Mouse (Mus musculus): ENCODE data around the gene Ildr2. TPM values are rescaled to one million over a fixed set of nuclear protein-coding genes. Genes with fewer than 3 reads are reported as not detected.

The Ildr2 gene
- total and polyA plus RNA-seq, 2 experiments from 2014 or later: 7.1 to 31.3 TPM

GRCm38 (mm10) chr1:166286231-166286630 is 32.3 kb downstream of the Ildr2 start:
- Histone ChIP-seq H3K27me3 (ENCODE audit: insufficient read depth, low read length) (no peaks in the 10 kb centered on the region), H3K9ac (replicated peaks; ENCODE audit: low read length, poor library complexity, severe bottlenecking) (no peak overlapping the region), H3K4me1 (ENCODE audit: insufficient read depth, low read length) (peaks cover 39% of the 10 kb centered on the region), H3K36me3 (ENCODE audit: insufficient read depth, low read length) (no peaks in the 10 kb centered on the region), H3K4me2 (ENCODE audit: low read depth, low read length, poor library complexity, severe bottlenecking) (no peak overlapping the region), H3K27ac (ENCODE audit: low read depth, low read length) (no peak overlapping the region), H3K9me3 (ENCODE audit: low read length) (no peaks in the 10 kb centered on the region), H3K4me3 (ENCODE audit: low read depth, low read length) (no peak overlapping the region)
- ATAC-seq (ENCODE audit: low FRiP score): no peak
- TF ChIP-seq CTCF (IDR thresholded peaks at IDR 0.05): no peak
- WGBS: 34% methylated on average over 9 of the region's 9 CpGs
- no peak for DNase-seq (ENCODE audit: low spot score)

GRCm38 (mm10) chr1:166290562-166290961 is 36.6 kb downstream of the Ildr2 start:
- no peak overlapping the region for H3K4me3 ChIP-seq (ENCODE audit: low read depth, low read length)
- no peak overlapping the region for H3K4me2 ChIP-seq (ENCODE audit: low read depth, low read length, poor library complexity, severe bottlenecking)
- 0 out of 2 replicates have a peak, but pooled peaks cover 4% of the 10 kb centered on the region for H3K36me3 ChIP-seq (ENCODE audit: insufficient read depth, low read length)
- H3K4me1 ChIP-seq (ENCODE audit: insufficient read depth, low read length): peaks cover 3% of the 10 kb centered on the region; the same call in 1 of the 2 replicates
- 95% methylated on average over 6 of the region's 6 CpGs for WGBS
- no peak overlapping the region for H3K27ac ChIP-seq (ENCODE audit: low read depth, low read length)
- DNase-seq (ENCODE audit: low spot score) (no peak), ATAC-seq (ENCODE audit: low FRiP score) (no peak)
- no peaks in the 10 kb centered on the region for H3K9me3 ChIP-seq (ENCODE audit: low read length)
- no peak overlapping the region for H3K9ac ChIP-seq (replicated peaks; ENCODE audit: low read length, poor library complexity, severe bottlenecking)
- TF ChIP-seq CTCF (IDR thresholded peaks at IDR 0.05): no peak
- no peaks in the 10 kb centered on the region for H3K27me3 ChIP-seq (ENCODE audit: insufficient read depth, low read length)

GRCm38 (mm10) chr1:166293086-166293485 is 39.1 kb downstream of the Ildr2 start:
- no peak for TF ChIP-seq CTCF (IDR thresholded peaks at IDR 0.05)
- 93% methylated on average over 3 of the region's 3 CpGs for WGBS
- no peak overlapping the region for H3K4me2 ChIP-seq (ENCODE audit: low read depth, low read length, poor library complexity, severe bottlenecking)
- H3K9me3 ChIP-seq (ENCODE audit: low read length): no peaks in the 10 kb centered on the region
- no peak for ATAC-seq (ENCODE audit: low FRiP score)
- H3K27ac ChIP-seq (ENCODE audit: low read depth, low read length): no peak overlapping the region
- no peak for DNase-seq (ENCODE audit: low spot score)
- peaks cover 6% of the 10 kb centered on the region; the same call in 1 of the 2 replicates for H3K4me1 ChIP-seq (ENCODE audit: insufficient read depth, low read length)
- H3K4me3 ChIP-seq (ENCODE audit: low read depth, low read length): no peak overlapping the region
- H3K27me3 ChIP-seq (ENCODE audit: insufficient read depth, low read length): no peaks in the 10 kb centered on the region
- 0 out of 2 replicates have a peak, but pooled peaks cover 4% of the 10 kb centered on the region for H3K36me3 ChIP-seq (ENCODE audit: insufficient read depth, low read length)
- H3K9ac ChIP-seq (replicated peaks; ENCODE audit: low read length, poor library complexity, severe bottlenecking): no peak overlapping the region

- TF ChIP-seq CTCF (IDR thresholded peaks at IDR 0.05): no peak
- no peaks in the 10 kb centered on the region for H3K9me3 ChIP-seq (ENCODE audit: low read length)
- WGBS: 71% methylated on average over 7 of the region's 7 CpGs
- H3K4me2 ChIP-seq (ENCODE audit: low read depth, low read length, poor library complexity, severe bottlenecking): no peak overlapping the region
- H3K9ac ChIP-seq (replicated peaks; ENCODE audit: low read length, poor library complexity, severe bottlenecking): no peak overlapping the region
- no peaks in the 10 kb centered on the region for H3K27me3 ChIP-seq (ENCODE audit: insufficient read depth, low read length)
- H3K36me3 ChIP-seq (ENCODE audit: insufficient read depth, low read length): 0 out of 2 replicates have a peak, but pooled peaks cover 4% of the 10 kb centered on the region
- H3K4me3 ChIP-seq (ENCODE audit: low read depth, low read length): no peak overlapping the region
- no peak for DNase-seq (ENCODE audit: low spot score)
- H3K4me1 ChIP-seq (ENCODE audit: insufficient read depth, low read length): peaks cover 6% of the 10 kb centered on the region; the same call in 1 of the 2 replicates
- ATAC-seq (ENCODE audit: low FRiP score): no peak
- H3K27ac ChIP-seq (ENCODE audit: low read depth, low read length): no peak overlapping the region
Observed at GRCm38 (mm10) chr1:166295548-166295947, 41.6 kb downstream of the Ildr2 start.

GRCm38 (mm10) chr1:166296371-166296770 is 42.4 kb downstream of the Ildr2 start:
- H3K36me3 ChIP-seq (ENCODE audit: insufficient read depth, low read length): 0 out of 2 replicates have a peak, but pooled peaks cover 4% of the 10 kb centered on the region
- H3K27ac ChIP-seq (ENCODE audit: low read depth, low read length): no peak overlapping the region
- no peak for DNase-seq (ENCODE audit: low spot score)
- 89% methylated on average over 9 of the region's 9 CpGs for WGBS
- no peaks in the 10 kb centered on the region for H3K9me3 ChIP-seq (ENCODE audit: low read length)
- no peak overlapping the region for H3K9ac ChIP-seq (replicated peaks; ENCODE audit: low read length, poor library complexity, severe bottlenecking)
- no peak overlapping the region for H3K4me2 ChIP-seq (ENCODE audit: low read depth, low read length, poor library complexity, severe bottlenecking)
- no peak overlapping the region for H3K4me3 ChIP-seq (ENCODE audit: low read depth, low read length)
- ATAC-seq (ENCODE audit: low FRiP score): no peak
- no peaks in the 10 kb centered on the region for H3K27me3 ChIP-seq (ENCODE audit: insufficient read depth, low read length)
- peaks cover 6% of the 10 kb centered on the region; the same call in 1 of the 2 replicates for H3K4me1 ChIP-seq (ENCODE audit: insufficient read depth, low read length)
- no peak for TF ChIP-seq CTCF (IDR thresholded peaks at IDR 0.05)

- WGBS: 76% methylated on average over 8 of the region's 8 CpGs
- Histone ChIP-seq H3K9ac (replicated peaks; ENCODE audit: low read length, poor library complexity, severe bottlenecking) (no peak overlapping the region), H3K4me1 (ENCODE audit: insufficient read depth, low read length) (peaks cover 6% of the 10 kb centered on the region; the same call in 1 of the 2 replicates), H3K27ac (ENCODE audit: low read depth, low read length) (no peak overlapping the region), H3K4me3 (ENCODE audit: low read depth, low read length) (no peak overlapping the region), H3K36me3 (ENCODE audit: insufficient read depth, low read length) (0 out of 2 replicates have a peak, but pooled peaks cover 4% of the 10 kb centered on the region), H3K27me3 (ENCODE audit: insufficient read depth, low read length) (no peaks in the 10 kb centered on the region), H3K4me2 (ENCODE audit: low read depth, low read length, poor library complexity, severe bottlenecking) (no peak overlapping the region), H3K9me3 (ENCODE audit: low read length) (no peaks in the 10 kb centered on the region)
- ATAC-seq (ENCODE audit: low FRiP score): no peak
- TF ChIP-seq CTCF (IDR thresholded peaks at IDR 0.05): no peak
- no peak for DNase-seq (ENCODE audit: low spot score)
Observed at GRCm38 (mm10) chr1:166296971-166297370, 43.0 kb downstream of the Ildr2 start.
